Mouse (Mus musculus) kidney, embryonic 16.5 days (tissue): ENCODE measurements around the gene Npas1. TPM values are rescaled to one million over a fixed set of nuclear protein-coding genes. Genes with fewer than 3 reads are reported as not detected.

Experiments used
- ATAC-seq: fragments of 200-750 bp; cut with Nextera tagmentation; 2 replicates; pipeline ENCODE4 v1.8.0; 2017; ENCODE audit warnings: moderate TSS enrichment; ENCODE audit not compliant: low FRiP score, low TSS enrichment
- H3K27ac ChIP-seq: fragments of 300-500 bp; sonication (generic); 2 replicates; pipeline ENCODE4 v1.5.1; 2014; ENCODE audit warnings: low read length
- H3K27me3 ChIP-seq: fragments of 300-500 bp; sonication (generic); 2 replicates; pipeline ENCODE4 v1.6.1; 2014; ENCODE audit warnings: low read length, control low read depth, mixed read lengths; ENCODE audit not compliant: insufficient read depth
- H3K36me3 ChIP-seq: fragments of 300-500 bp; sonication (generic); 2 replicates; pipeline ENCODE4 v1.6.1; 2014; ENCODE audit warnings: low read length, control low read depth, mixed read lengths; ENCODE audit not compliant: insufficient read depth
- H3K4me1 ChIP-seq: fragments of 300-500 bp; sonication (generic); 2 replicates; pipeline ENCODE4 v1.6.1; 2014; ENCODE audit warnings: low read length, control low read depth, mixed read lengths; ENCODE audit not compliant: insufficient read depth
- H3K4me2 ChIP-seq: fragments of 300-500 bp; sonication (generic); replicated peaks from 2 replicates; pipeline ENCODE4 v1.6.1; 2014; ENCODE audit warnings: low read depth, low read length
- H3K4me3 ChIP-seq: fragments of 300-500 bp; sonication (generic); 2 replicates; pipeline ENCODE4 v1.5.1; 2014; ENCODE audit warnings: mild to moderate bottlenecking, low read length
- H3K9ac ChIP-seq: fragments of 300-500 bp; sonication (generic); replicated peaks from 2 replicates; pipeline ENCODE4 v1.6.1; 2014; ENCODE audit warnings: low read length
- H3K9me3 ChIP-seq: fragments of 300-500 bp; sonication (generic); 2 replicates; pipeline ENCODE4 v1.6.1; 2016; ENCODE audit warnings: low read length, control low read depth
- WGBS: fragments of 180-500 bp; shearing (Covaris S2); extraction: QIAGEN DNeasy Blood & Tissue Kit; methylation state at CpG from one replicate; pipeline ENCODE4 v1.1.7; 2014; 5-methylcytosine and 5-hydroxymethylcytosine counted together
- polyA plus RNA-seq: library from polyadenylated mRNA; unstranded; fragments of >200 nt; fragmentation: Nextera tagmentation; extraction: Ambion mirVana; gene quantifications from 2 replicates; pipeline ENCODE4 v1.2.1, GENCODE M21; 2015

Gene Npas1
- polyA plus RNA-seq, 1 experiment from 2014 or later, result 0.41 TPM

- Histone ChIP-seq H3K4me3 (no peak overlapping the region), H3K36me3 (peaks cover 53% of the 10 kb centered on the region), H3K27me3 (no peaks in the 10 kb centered on the region), H3K4me1 (no peaks in the 10 kb centered on the region), H3K4me2 (no peak overlapping the region), H3K9me3 (no peaks in the 10 kb centered on the region), H3K27ac (no peak overlapping the region), H3K9ac (no peak overlapping the region)
- no peak for ATAC-seq
- WGBS, result 91% methylated on average over 6 of the region's 6 CpGs
Measured at GRCm38 (mm10) chr7:16499671-16500104, 22.2 kb upstream of the Npas1 start.

- Histone ChIP-seq H3K27ac (no peak overlapping the region), H3K36me3 (peaks cover 27% of the 10 kb centered on the region), H3K4me2 (no peak overlapping the region), H3K4me1 (no peaks in the 10 kb centered on the region), H3K4me3 (no peak overlapping the region), H3K9ac (no peak overlapping the region), H3K9me3 (no peaks in the 10 kb centered on the region), H3K27me3 (no peaks in the 10 kb centered on the region)
- ATAC-seq, result no peak
- 70% methylated on average over 3 of the region's 3 CpGs for WGBS
Measured at GRCm38 (mm10) chr7:16496260-16496659, 18.7 kb upstream of the Npas1 start.

- ATAC-seq, result no peak
- no peak overlapping the region for H3K4me2 ChIP-seq
- 28% methylated on average over 2 of the region's 2 CpGs for WGBS
- H3K27me3 ChIP-seq, result no peaks in the 10 kb centered on the region
- peaks cover 22% of the 10 kb centered on the region for H3K36me3 ChIP-seq
- H3K9ac ChIP-seq, result no peak overlapping the region
- H3K4me1 ChIP-seq, result no peaks in the 10 kb centered on the region
- H3K27ac ChIP-seq, result no peak overlapping the region
- H3K4me3 ChIP-seq, result no peak overlapping the region
- no peaks in the 10 kb centered on the region for H3K9me3 ChIP-seq
Measured at GRCm38 (mm10) chr7:16493361-16493760, 15.8 kb upstream of the Npas1 start.

GRCm38 (mm10) chr7:16492211-16492610 is 14.7 kb upstream of the Npas1 start:
- ATAC-seq, result no peak
- 62% methylated on average over 3 of the region's 3 CpGs for WGBS
- Histone ChIP-seq H3K9ac (no peak overlapping the region), H3K4me1 (no peaks in the 10 kb centered on the region), H3K27ac (no peak overlapping the region), H3K4me3 (no peak overlapping the region), H3K9me3 (no peaks in the 10 kb centered on the region), H3K27me3 (no peaks in the 10 kb centered on the region), H3K36me3 (peaks cover 10% of the 10 kb centered on the region), H3K4me2 (no peak overlapping the region)

GRCm38 (mm10) chr7:16491759-16492158 is 14.2 kb upstream of the Npas1 start:
- no peak overlapping the region for H3K27ac ChIP-seq
- H3K27me3 ChIP-seq, result no peaks in the 10 kb centered on the region
- H3K4me1 ChIP-seq, result no peaks in the 10 kb centered on the region
- no peak overlapping the region for H3K4me2 ChIP-seq
- H3K9ac ChIP-seq, result no peak overlapping the region
- H3K36me3 ChIP-seq, result peaks cover 6% of the 10 kb centered on the region
- ATAC-seq, result no peak
- no peaks in the 10 kb centered on the region for H3K9me3 ChIP-seq
- 40% methylated on average over 3 of the region's 3 CpGs for WGBS
- H3K4me3 ChIP-seq, result no peak overlapping the region

- no peaks in the 10 kb centered on the region for H3K9me3 ChIP-seq
- WGBS, result 88% methylated on average over 9 of the region's 9 CpGs
- no peak overlapping the region for H3K4me3 ChIP-seq
- H3K4me1 ChIP-seq, result no peaks in the 10 kb centered on the region
- H3K36me3 ChIP-seq, result no peaks in the 10 kb centered on the region
- H3K9ac ChIP-seq, result no peak overlapping the region
- no peaks in the 10 kb centered on the region for H3K27me3 ChIP-seq
- no peak for ATAC-seq
- no peak overlapping the region for H3K4me2 ChIP-seq
- no peak overlapping the region for H3K27ac ChIP-seq
Measured at GRCm38 (mm10) chr7:16489948-16490347, 12.4 kb upstream of the Npas1 start.

- H3K9ac ChIP-seq, result no peak overlapping the region
- H3K27ac ChIP-seq, result no peak overlapping the region
- no peak overlapping the region for H3K4me2 ChIP-seq
- H3K4me1 ChIP-seq, result no peaks in the 10 kb centered on the region
- H3K36me3 ChIP-seq, result no peaks in the 10 kb centered on the region
- H3K27me3 ChIP-seq, result no peaks in the 10 kb centered on the region
- H3K9me3 ChIP-seq, result no peaks in the 10 kb centered on the region
- H3K4me3 ChIP-seq, result no peak overlapping the region
- ATAC-seq, result no peak
Measured at GRCm38 (mm10) chr7:16488816-16489215, 11.3 kb upstream of the Npas1 start.

- peak; percentile 39; the same call in 1 of the 2 replicates for ATAC-seq
- peak overlapping the region; percentile 60 for H3K4me2 ChIP-seq
- H3K4me1 ChIP-seq, result peaks cover 20% of the 10 kb centered on the region
- peak overlapping the region; percentile 43 for H3K4me3 ChIP-seq
- no peak overlapping the region for H3K9ac ChIP-seq
- WGBS, result under 1% methylated on average over 34 of the region's 34 CpGs
- no peaks in the 10 kb centered on the region for H3K36me3 ChIP-seq
- no peak overlapping the region for H3K27ac ChIP-seq
- H3K9me3 ChIP-seq, result no peaks in the 10 kb centered on the region
- H3K27me3 ChIP-seq, result peaks cover 60% of the 10 kb centered on the region
Measured at GRCm38 (mm10) chr7:16476600-16476989, 933 bp downstream of the Npas1 start.

GRCm38 (mm10) chr7:16475764-16476599 is 1.5 kb downstream of the Npas1 start:
- ATAC-seq, result no peak
- Histone ChIP-seq H3K4me1 (peaks cover 20% of the 10 kb centered on the region), H3K27me3 (peaks cover 66% of the 10 kb centered on the region), H3K27ac (no peak overlapping the region), H3K9ac (no peak overlapping the region), H3K4me2 (peak overlapping the region; percentile 60), H3K36me3 (no peaks in the 10 kb centered on the region), H3K9me3 (no peaks in the 10 kb centered on the region), H3K4me3 (peak overlapping the region; percentile 43)
- WGBS, result 1% methylated on average over 54 of the region's 59 CpGs

- no peak for ATAC-seq
- Histone ChIP-seq H3K4me3 (peak overlapping the region; percentile 43), H3K9me3 (no peaks in the 10 kb centered on the region), H3K4me2 (peak overlapping the region; percentile 60), H3K27me3 (peaks cover 68% of the 10 kb centered on the region), H3K27ac (no peak overlapping the region), H3K36me3 (no peaks in the 10 kb centered on the region), H3K4me1 (peaks cover 20% of the 10 kb centered on the region), H3K9ac (no peak overlapping the region)
- 1% methylated on average over 23 of the region's 23 CpGs for WGBS
Measured at GRCm38 (mm10) chr7:16475321-16475720, 2.2 kb downstream of the Npas1 start.
